Mouse (Mus musculus) ES-E14 (cell line): Measurements from ENCODE around the gene Mindy4b-ps. TPM values are rescaled to one million over a fixed set of nuclear protein-coding genes. Genes with fewer than 3 reads are reported as not detected.

Experiments used
- DNase-seq: peaks from one replicate; pipeline ENCODE4 v3.0.0-alpha.2; 2013; ENCODE audit warnings: low read depth, low spot score
- H3K27ac ChIP-seq: 2 replicates; pipeline ENCODE4 v1.5.1; 2012; ENCODE audit warnings: low read depth, mild to moderate bottlenecking, low read length, moderate library complexity, mixed read lengths; ENCODE audit not compliant: poor library complexity, insufficient read depth, severe bottlenecking
- H3K36me3 ChIP-seq: 2 replicates; pipeline ENCODE4 v1.6.1; 2012; ENCODE audit warnings: mild to moderate bottlenecking, low read length, moderate library complexity, mixed read lengths; ENCODE audit not compliant: control insufficient read depth, poor library complexity, insufficient read depth, severe bottlenecking
- H3K4me1 ChIP-seq, 2 experiments: fragments of 150-350 bp in 1 of 2; sonication (generic) in 1 of 2; 2 replicates each; pipeline ENCODE4 v1.6.1; 2012; ENCODE audit warnings: low read length in 2 of 2, mild to moderate bottlenecking in 1 of 2, mixed read lengths in 1 of 2; ENCODE audit not compliant: control insufficient read depth in 2 of 2, insufficient read depth in 2 of 2, poor library complexity in 1 of 2
- H3K4me3 ChIP-seq, 2 experiments: fragments of 150-350 bp in 1 of 2; sonication (generic) in 1 of 2; 2 replicates each; pipeline ENCODE4 v1.5.1; 2012; ENCODE audit warnings: low read length in 2 of 2, low read depth in 1 of 2, mild to moderate bottlenecking in 1 of 2, mixed read lengths in 1 of 2; ENCODE audit not compliant: insufficient read depth in 1 of 2, poor library complexity in 1 of 2, severe bottlenecking in 1 of 2
- H3K9ac ChIP-seq: 2 replicates; pipeline ENCODE4 v1.6.1; 2012; ENCODE audit warnings: low read depth, mild to moderate bottlenecking, low read length, mixed read lengths; ENCODE audit not compliant: poor library complexity, insufficient read depth, severe bottlenecking
- H3K9me3 ChIP-seq: fragments of 150-350 bp; sonication (generic); 2 replicates; pipeline ENCODE4 v1.6.1; 2012; ENCODE audit warnings: low read depth, mild to moderate bottlenecking, low read length; ENCODE audit not compliant: control insufficient read depth, insufficient read depth
- CHD2 ChIP-seq: IDR thresholded peaks from 2 replicates; pipeline ENCODE4 v1.6.1; 2014; ENCODE audit warnings: mild to moderate bottlenecking, low read depth, low read length, inconsistent platforms
- HCFC1 ChIP-seq: IDR thresholded peaks from 2 replicates; pipeline ENCODE4 v1.6.1; 2012; ENCODE audit warnings: low read length, inconsistent platforms, borderline replicate concordance; ENCODE audit not compliant: insufficient read depth
- MAFK ChIP-seq: IDR thresholded peaks from 2 replicates; pipeline ENCODE4 v1.6.1; 2014; ENCODE audit warnings: mild to moderate bottlenecking, low read depth, low read length, inconsistent platforms; ENCODE audit not compliant: insufficient read depth
- ZC3H11A ChIP-seq: IDR thresholded peaks from 2 replicates; pipeline ENCODE4 v1.6.1; 2012; ENCODE audit warnings: low read depth, mild to moderate bottlenecking, inconsistent platforms, low read length, borderline replicate concordance
- ZNF384 ChIP-seq: IDR thresholded peaks from 2 replicates; pipeline ENCODE4 v1.6.1; 2012; ENCODE audit warnings: low read depth, low read length, inconsistent platforms
- in situ Hi-C, 2 experiments: fragments of 600-800 bp; cut with MboI; formaldehyde crosslinking; loops; one replicate each; pipeline ENCODE4 v1.15.1; 2025; ENCODE audit warnings: low sequenced_read_pairs in 2 of 2, inconsistent platforms in 1 of 2; ENCODE audit not compliant: unreplicated experiment in 2 of 2
- total RNA-seq: library from RNA; depleted of rRNA; stranded (reverse); fragments of 300-350 nt; gene quantifications from 2 replicates; pipeline ENCODE4 v1.2.3, GENCODE M21; 2012

The Mindy4b-ps gene
- total RNA-seq, 1 experiment, result not detected

- DNase-seq, result no peak
- Histone ChIP-seq H3K4me1 (no peaks in the 10 kb centered on the region), H3K36me3 (no peaks in the 10 kb centered on the region), H3K27ac (no peak overlapping the region), H3K9me3 (no peaks in the 10 kb centered on the region), H3K9ac (no peak overlapping the region), H3K4me3 (no peak overlapping the region)
- in situ Hi-C loops, result no loop called here
- TF ChIP-seq CHD2 (no peak), ZNF384 (no peak), ZC3H11A (no peak), HCFC1 (no peak), MAFK (no peak)
Observed at GRCm38 (mm10) chr3:58828366-58829153, 6.4 kb upstream of the Mindy4b-ps start.

- no peak overlapping the region for H3K4me3 ChIP-seq
- no peak for DNase-seq
- no peaks in the 10 kb centered on the region for H3K36me3 ChIP-seq
- in situ Hi-C loops, result no loop called here
- H3K9ac ChIP-seq, result no peak overlapping the region
- H3K4me1 ChIP-seq, result no peaks in the 10 kb centered on the region
- H3K27ac ChIP-seq, result no peak overlapping the region
- TF ChIP-seq MAFK (no peak), CHD2 (no peak), ZC3H11A (no peak), HCFC1 (no peak), ZNF384 (no peak)
- H3K9me3 ChIP-seq, result no peaks in the 10 kb centered on the region
Observed at GRCm38 (mm10) chr3:58826266-58826665, 4.2 kb upstream of the Mindy4b-ps start.

- no peak overlapping the region for H3K4me3 ChIP-seq
- no peaks in the 10 kb centered on the region for H3K9me3 ChIP-seq
- no peak overlapping the region for H3K9ac ChIP-seq
- no peak overlapping the region for H3K27ac ChIP-seq
- TF ChIP-seq MAFK (no peak), ZNF384 (no peak), CHD2 (no peak), HCFC1 (no peak), ZC3H11A (no peak)
- in situ Hi-C loops, result no loop called here
- no peaks in the 10 kb centered on the region for H3K36me3 ChIP-seq
- peak; percentile 19 for DNase-seq
- H3K4me1 ChIP-seq, result peaks cover 3 to 4% of the 10 kb centered on the region in 2 experiments; a peak in 3 of 4 replicates
Observed at GRCm38 (mm10) chr3:58817337-58817736, 4.8 kb downstream of the Mindy4b-ps start.

- no peaks in the 10 kb centered on the region for H3K9me3 ChIP-seq
- in situ Hi-C loops, result no loop called here
- no peaks in the 10 kb centered on the region for H3K36me3 ChIP-seq
- H3K4me3 ChIP-seq, result no peak overlapping the region
- peaks cover 3 to 4% of the 10 kb centered on the region in 2 experiments; a peak in 3 of 4 replicates for H3K4me1 ChIP-seq
- H3K27ac ChIP-seq, result no peak overlapping the region
- DNase-seq, result no peak
- TF ChIP-seq CHD2, result no peak
- TF ChIP-seq ZNF384, result no peak
- TF ChIP-seq MAFK, result no peak
- no peak for TF ChIP-seq ZC3H11A
- no peak for TF ChIP-seq HCFC1
- H3K9ac ChIP-seq, result no peak overlapping the region
Observed at GRCm38 (mm10) chr3:58814191-58814590, 7.9 kb downstream of the Mindy4b-ps start.

GRCm38 (mm10) chr3:58810353-58810752 lies 11.8 kb downstream of the Mindy4b-ps start:
- no peak for TF ChIP-seq CHD2
- TF ChIP-seq ZC3H11A, result no peak
- no peak for TF ChIP-seq HCFC1
- no peak overlapping the region for H3K4me3 ChIP-seq
- in situ Hi-C loops, result no loop called here
- H3K36me3 ChIP-seq, result no peaks in the 10 kb centered on the region
- H3K27ac ChIP-seq, result no peak overlapping the region
- no peak for DNase-seq
- no peak overlapping the region for H3K9ac ChIP-seq
- H3K9me3 ChIP-seq, result no peaks in the 10 kb centered on the region
- H3K4me1 ChIP-seq, result no peaks in the 10 kb centered on the region
